Mouse (Mus musculus): Measurements from ENCODE around the gene Adprm.

DNA sequence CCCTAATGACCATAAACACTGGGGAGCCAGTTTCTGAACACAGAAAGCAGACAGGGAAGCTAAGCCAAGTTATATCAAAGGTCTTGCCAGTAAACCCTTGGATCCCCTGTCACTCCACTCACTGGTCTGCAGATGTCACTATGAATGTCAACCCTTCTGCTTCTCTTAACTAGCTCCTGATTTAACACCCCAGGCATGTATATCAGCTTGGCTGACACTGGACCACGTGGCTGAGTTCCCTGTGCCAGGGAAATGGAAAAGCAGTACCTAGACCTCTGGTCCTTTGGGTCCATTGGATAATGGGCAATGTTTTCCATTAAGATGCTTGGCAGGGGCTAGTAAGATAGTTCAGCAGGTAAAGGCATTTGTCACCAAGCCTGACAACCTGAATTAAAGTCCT, 58.7 kb downstream of the Adprm start:
- no peak for TF ChIP-seq CTCF (IDR thresholded peaks at IDR 0.05; ENCODE audit: low read depth, low read length)
- TF ChIP-seq POLR2A (IDR thresholded peaks at IDR 0.05; ENCODE audit: extremely low read depth, insufficient read depth, low read length) = no peak
